Mouse (Mus musculus) heart, postnatal 0 days (tissue): ENCODE results near the gene Trmt44.

Experiments
- CTCF ChIP-seq: IDR thresholded peaks from 2 replicates; pipeline ENCODE4 v1.5.1; 2016; ENCODE audit warnings: antibody characterized with exemption, control low read depth, low read depth
- EP300 ChIP-seq: IDR thresholded peaks from 2 replicates; pipeline ENCODE4 v1.6.1; 2016; ENCODE audit warnings: antibody characterized with exemption, low read depth

DNA sequence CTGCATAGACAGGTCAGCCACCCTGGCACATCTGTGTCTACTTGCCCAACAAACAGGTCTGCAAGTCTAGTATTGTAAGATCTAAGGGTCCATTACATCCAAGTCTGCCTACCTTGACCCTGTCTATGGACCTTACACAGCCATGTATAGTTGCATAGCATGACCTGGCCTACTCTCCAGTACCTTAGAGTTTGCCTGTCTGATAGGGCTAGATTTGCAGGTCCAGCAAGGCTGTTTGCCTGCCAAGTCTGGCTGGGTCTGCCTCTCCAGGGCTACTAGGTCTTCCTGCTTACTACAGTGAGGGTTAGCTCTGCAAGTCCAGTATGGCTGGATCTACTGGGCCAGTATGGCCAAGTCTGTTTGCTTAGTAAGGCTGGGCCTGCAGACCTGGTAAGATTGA, 49.0 kb upstream of the Trmt44 start:
- TF ChIP-seq CTCF (no peak), EP300 (no peak)
